Mouse (Mus musculus): ENCODE measurements at regions not wholly inside any gene's neighbourhood (a gene's known extent, or its start where the extent isn't known, plus 50 kb on each side); places are given as distances from the start of the nearest gene placed in this dataset.
A peak's percentile ranks its signal among the peaks of the same experiment; 100 is the strongest.

GRCm38 (mm10) chr8:7827811-7828210 is 833.2 kb downstream of the Efnb2 start:
- H3K4me2 ChIP-seq (ENCODE audit: low read length) = no peak overlapping the region
- H3K9ac ChIP-seq (replicated peaks; ENCODE audit: low read depth, low read length) = no peak overlapping the region
- no peak overlapping the region for H3K4me3 ChIP-seq (replicated peaks; ENCODE audit: low read length)
- WGBS = 86% methylated on average over 1 of the region's 1 CpGs
- no peak for ATAC-seq
- no peaks in the 10 kb centered on the region for H3K9me3 ChIP-seq (ENCODE audit: control insufficient read depth, low read length)
- H3K27me3 ChIP-seq (replicated peaks; ENCODE audit: control insufficient read depth, insufficient read depth, low read length) = no peaks in the 10 kb centered on the region
- no peaks in the 10 kb centered on the region for H3K4me1 ChIP-seq (replicated peaks; ENCODE audit: control insufficient read depth, insufficient read depth, low read length)
- no peak overlapping the region for H3K27ac ChIP-seq (ENCODE audit: low read length)
- no peaks in the 10 kb centered on the region for H3K36me3 ChIP-seq (ENCODE audit: control insufficient read depth, insufficient read depth)

- H3K36me3 ChIP-seq (ENCODE audit: control insufficient read depth, insufficient read depth) = no peaks in the 10 kb centered on the region
- H3K27me3 ChIP-seq (replicated peaks; ENCODE audit: control insufficient read depth, insufficient read depth, low read length) = no peaks in the 10 kb centered on the region
- no peak for ATAC-seq
- no peak overlapping the region for H3K9ac ChIP-seq (replicated peaks; ENCODE audit: low read depth, low read length)
- no peak overlapping the region for H3K4me3 ChIP-seq (replicated peaks; ENCODE audit: low read length)
- H3K9me3 ChIP-seq (ENCODE audit: control insufficient read depth, low read length) = no peaks in the 10 kb centered on the region
- H3K27ac ChIP-seq (ENCODE audit: low read length) = no peak overlapping the region
- H3K4me1 ChIP-seq (replicated peaks; ENCODE audit: control insufficient read depth, insufficient read depth, low read length) = no peaks in the 10 kb centered on the region
- H3K4me2 ChIP-seq (ENCODE audit: low read length) = no peak overlapping the region
- 86% methylated on average over 1 of the region's 1 CpGs for WGBS
Measured at GRCm38 (mm10) chr8:7808395-7808794, 852.6 kb downstream of the Efnb2 start.

GRCm38 (mm10) chr8:7799221-7799620 is 861.8 kb downstream of the Efnb2 start:
- Histone ChIP-seq H3K4me2 (ENCODE audit: low read length) (no peak overlapping the region), H3K27me3 (replicated peaks; ENCODE audit: control insufficient read depth, insufficient read depth, low read length) (no peaks in the 10 kb centered on the region), H3K36me3 (ENCODE audit: control insufficient read depth, insufficient read depth) (no peaks in the 10 kb centered on the region), H3K4me1 (replicated peaks; ENCODE audit: control insufficient read depth, insufficient read depth, low read length) (no peaks in the 10 kb centered on the region), H3K9me3 (ENCODE audit: control insufficient read depth, low read length) (no peaks in the 10 kb centered on the region), H3K27ac (ENCODE audit: low read length) (no peak overlapping the region), H3K4me3 (replicated peaks; ENCODE audit: low read length) (no peak overlapping the region), H3K9ac (replicated peaks; ENCODE audit: low read depth, low read length) (no peak overlapping the region)
- no peak for ATAC-seq
- 67% methylated on average over 3 of the region's 3 CpGs for WGBS

GRCm38 (mm10) chr8:7796156-7796555 is 864.9 kb downstream of the Efnb2 start:
- 96% methylated on average over 4 of the region's 4 CpGs for WGBS
- Histone ChIP-seq H3K4me2 (ENCODE audit: low read length) (no peak overlapping the region), H3K4me3 (replicated peaks; ENCODE audit: low read length) (no peak overlapping the region), H3K9me3 (ENCODE audit: control insufficient read depth, low read length) (no peaks in the 10 kb centered on the region), H3K27ac (ENCODE audit: low read length) (no peak overlapping the region), H3K36me3 (ENCODE audit: control insufficient read depth, insufficient read depth) (no peaks in the 10 kb centered on the region), H3K9ac (replicated peaks; ENCODE audit: low read depth, low read length) (no peak overlapping the region), H3K27me3 (replicated peaks; ENCODE audit: control insufficient read depth, insufficient read depth, low read length) (no peaks in the 10 kb centered on the region), H3K4me1 (replicated peaks; ENCODE audit: control insufficient read depth, insufficient read depth, low read length) (no peaks in the 10 kb centered on the region)
- no peak for ATAC-seq

GRCm38 (mm10) chr8:7763820-7764219 is 897.2 kb downstream of the Efnb2 start:
- no peak for ATAC-seq
- Histone ChIP-seq H3K4me3 (replicated peaks; ENCODE audit: low read length) (no peak overlapping the region), H3K4me2 (ENCODE audit: low read length) (no peak overlapping the region), H3K9ac (replicated peaks; ENCODE audit: low read depth, low read length) (no peak overlapping the region), H3K27ac (ENCODE audit: low read length) (no peak overlapping the region), H3K4me1 (replicated peaks; ENCODE audit: control insufficient read depth, insufficient read depth, low read length) (no peaks in the 10 kb centered on the region), H3K27me3 (replicated peaks; ENCODE audit: control insufficient read depth, insufficient read depth, low read length) (no peaks in the 10 kb centered on the region), H3K9me3 (ENCODE audit: control insufficient read depth, low read length) (no peaks in the 10 kb centered on the region), H3K36me3 (ENCODE audit: control insufficient read depth, insufficient read depth) (no peaks in the 10 kb centered on the region)
- 35% methylated on average over 3 of the region's 3 CpGs for WGBS

- Histone ChIP-seq H3K27me3 (replicated peaks; ENCODE audit: control insufficient read depth, insufficient read depth, low read length) (no peaks in the 10 kb centered on the region), H3K4me1 (replicated peaks; ENCODE audit: control insufficient read depth, insufficient read depth, low read length) (no peaks in the 10 kb centered on the region), H3K4me3 (replicated peaks; ENCODE audit: low read length) (no peak overlapping the region), H3K4me2 (ENCODE audit: low read length) (no peak overlapping the region), H3K36me3 (ENCODE audit: control insufficient read depth, insufficient read depth) (no peaks in the 10 kb centered on the region), H3K9me3 (ENCODE audit: control insufficient read depth, low read length) (no peaks in the 10 kb centered on the region), H3K9ac (replicated peaks; ENCODE audit: low read depth, low read length) (no peak overlapping the region), H3K27ac (ENCODE audit: low read length) (no peak overlapping the region)
- peak; percentile 63; the same call in 1 of the 2 replicates for ATAC-seq
- 54% methylated on average over 4 of the region's 4 CpGs for WGBS
Measured at GRCm38 (mm10) chr8:7760987-7761386, 900.1 kb downstream of the Efnb2 start.

GRCm38 (mm10) chr8:7732726-7733125 is 928.3 kb downstream of the Efnb2 start:
- ATAC-seq = no peak
- Histone ChIP-seq H3K9ac (replicated peaks; ENCODE audit: low read depth, low read length) (no peak overlapping the region), H3K4me2 (ENCODE audit: low read length) (no peak overlapping the region), H3K4me1 (replicated peaks; ENCODE audit: control insufficient read depth, insufficient read depth, low read length) (no peaks in the 10 kb centered on the region), H3K27me3 (replicated peaks; ENCODE audit: control insufficient read depth, insufficient read depth, low read length) (no peaks in the 10 kb centered on the region), H3K27ac (ENCODE audit: low read length) (no peak overlapping the region), H3K4me3 (replicated peaks; ENCODE audit: low read length) (no peak overlapping the region), H3K36me3 (ENCODE audit: control insufficient read depth, insufficient read depth) (no peaks in the 10 kb centered on the region), H3K9me3 (ENCODE audit: control insufficient read depth, low read length) (no peaks in the 10 kb centered on the region)
- 48% methylated on average over 2 of the region's 2 CpGs for WGBS

GRCm38 (mm10) chr8:7721880-7722279 is 939.2 kb downstream of the Efnb2 start:
- H3K27me3 ChIP-seq (replicated peaks; ENCODE audit: control insufficient read depth, insufficient read depth, low read length) = no peaks in the 10 kb centered on the region
- H3K4me3 ChIP-seq (replicated peaks; ENCODE audit: low read length) = no peak overlapping the region
- H3K9me3 ChIP-seq (ENCODE audit: control insufficient read depth, low read length) = no peaks in the 10 kb centered on the region
- no peak overlapping the region for H3K4me2 ChIP-seq (ENCODE audit: low read length)
- no peak overlapping the region for H3K9ac ChIP-seq (replicated peaks; ENCODE audit: low read depth, low read length)
- H3K27ac ChIP-seq (ENCODE audit: low read length) = no peak overlapping the region
- WGBS = 69% methylated on average over 3 of the region's 3 CpGs
- no peaks in the 10 kb centered on the region for H3K36me3 ChIP-seq (ENCODE audit: control insufficient read depth, insufficient read depth)
- no peaks in the 10 kb centered on the region for H3K4me1 ChIP-seq (replicated peaks; ENCODE audit: control insufficient read depth, insufficient read depth, low read length)
- peak; percentile 61 for ATAC-seq

GRCm38 (mm10) chr8:7718898-7719696 is 941.9 kb downstream of the Efnb2 start:
- Histone ChIP-seq H3K27me3 (replicated peaks; ENCODE audit: control insufficient read depth, insufficient read depth, low read length) (no peaks in the 10 kb centered on the region), H3K4me1 (replicated peaks; ENCODE audit: control insufficient read depth, insufficient read depth, low read length) (no peaks in the 10 kb centered on the region), H3K36me3 (ENCODE audit: control insufficient read depth, insufficient read depth) (no peaks in the 10 kb centered on the region), H3K9ac (replicated peaks; ENCODE audit: low read depth, low read length) (no peak overlapping the region), H3K9me3 (ENCODE audit: control insufficient read depth, low read length) (no peaks in the 10 kb centered on the region), H3K4me2 (ENCODE audit: low read length) (no peak overlapping the region), H3K4me3 (replicated peaks; ENCODE audit: low read length) (no peak overlapping the region), H3K27ac (ENCODE audit: low read length) (peak overlapping the region; percentile 29)
- peak; percentile 90 for ATAC-seq
- 52% methylated on average over 5 of the region's 5 CpGs for WGBS

GRCm38 (mm10) chr8:7710764-7711163 is 950.3 kb downstream of the Efnb2 start:
- Histone ChIP-seq H3K4me3 (replicated peaks; ENCODE audit: low read length) (no peak overlapping the region), H3K9ac (replicated peaks; ENCODE audit: low read depth, low read length) (no peak overlapping the region), H3K36me3 (ENCODE audit: control insufficient read depth, insufficient read depth) (no peaks in the 10 kb centered on the region), H3K4me2 (ENCODE audit: low read length) (no peak overlapping the region), H3K27ac (ENCODE audit: low read length) (no peak overlapping the region), H3K4me1 (replicated peaks; ENCODE audit: control insufficient read depth, insufficient read depth, low read length) (no peaks in the 10 kb centered on the region), H3K9me3 (ENCODE audit: control insufficient read depth, low read length) (no peaks in the 10 kb centered on the region), H3K27me3 (replicated peaks; ENCODE audit: control insufficient read depth, insufficient read depth, low read length) (no peaks in the 10 kb centered on the region)
- WGBS = 69% methylated on average over 1 of the region's 1 CpGs
- ATAC-seq = no peak

Measured in forebrain, embryonic 16.5 days (tissue).